Comparison of ENCODE assay signal across 23 mouse cellular contexts in the genomic region with DNA sequence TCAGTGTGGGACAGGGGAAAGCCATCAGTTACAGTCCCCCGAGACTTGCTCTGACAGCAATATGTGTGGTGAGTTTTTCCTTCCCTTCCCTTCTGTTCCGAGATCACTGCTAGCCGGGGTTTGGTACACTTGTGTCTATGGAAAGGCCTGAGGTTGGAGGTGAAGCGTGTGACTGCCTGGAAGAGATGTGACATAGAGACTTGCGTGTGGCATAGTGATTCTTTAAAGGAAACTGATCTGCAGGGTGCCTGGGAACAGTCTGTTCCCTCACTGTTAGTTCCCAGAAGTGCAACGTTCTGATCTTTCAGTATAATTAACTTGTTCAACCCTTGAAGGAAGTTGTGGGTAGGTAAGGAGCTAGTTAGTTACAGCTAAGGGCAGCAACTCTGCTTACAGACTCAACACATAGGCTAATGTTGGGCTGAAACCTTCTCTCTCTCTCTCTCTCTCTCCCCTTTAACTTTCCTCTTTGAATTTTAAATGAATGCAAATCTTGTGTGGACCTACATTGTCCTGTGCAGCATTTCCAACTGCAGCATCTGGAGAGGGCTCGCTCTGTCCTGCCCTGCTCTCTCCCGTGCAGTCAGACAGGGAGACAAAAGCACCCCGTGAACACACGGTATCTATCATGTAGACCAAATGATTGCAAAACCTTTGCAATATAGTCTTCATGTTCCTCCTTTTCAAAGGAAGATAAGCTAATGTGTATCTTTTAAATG. TPM values are rescaled to one million over a fixed set of nuclear protein-coding genes. Genes with fewer than 3 reads are reported as not detected.
A peak's percentile ranks its signal among the peaks of the same experiment; 100 is the strongest.
DNase-seq lines count a peak whose midpoint lies in the region; ATAC-seq and TF ChIP-seq lines count a peak whose summit lies in the region.
"Had no signal": no experiment of that assay in that cellular context is flagged by ENCODE, and none has a peak within 500 bp of the region (broad histone marks: within the 10 kb centered on the region; RNA-seq: fewer than 3 reads in every experiment).

No protein-coding gene starts in this region.

- no peaks in the 10 kb centered on the region for H3K36me3 ChIP-seq in CH12.LX (replicated peaks in 1 of 2; ENCODE audit: control insufficient read depth in 1 of 2, insufficient read depth in 1 of 2, low read length in 1 of 2)
- no peaks in the 10 kb centered on the region for H3K36me3 ChIP-seq in midbrain, embryonic 13.5 days
- H3K36me3 ChIP-seq: embryonic facial prominence, embryonic 12.5 days; limb, embryonic 12.5 days; liver, embryonic 12.5 days; neural tube, embryonic 13.5 days; stomach, embryonic 15.5 days had no signal

- peak overlapping the region; percentile 42; the same call in 1 of the 2 replicates for H3K4me2 ChIP-seq in CH12.LX (ENCODE audit: insufficient read depth, low read depth, poor library complexity, severe bottlenecking)
- no peak overlapping the region for H3K4me2 ChIP-seq in midbrain, embryonic 13.5 days (replicated peaks)
- H3K4me2 ChIP-seq: embryonic facial prominence, embryonic 12.5 days; heart, embryonic 11.5 days; limb, embryonic 12.5 days; liver, embryonic 12.5 days; neural tube, embryonic 13.5 days; stomach, embryonic 15.5 days had no signal

- in situ Hi-C loops in CH12.LX (cut with MboI; ENCODE audit: low pct_ligation_motif_present, low pct_unique_long_range_greater_than_20kb, low sequenced_read_pairs): no loop called here

- no peak overlapping the region for H3K9ac ChIP-seq in CH12.LX (ENCODE audit: insufficient read depth, low read depth)
- no peak overlapping the region for H3K9ac ChIP-seq in midbrain, embryonic 13.5 days (replicated peaks)
- H3K9ac ChIP-seq: embryonic facial prominence, embryonic 12.5 days; forebrain, postnatal 0 days; limb, embryonic 12.5 days; liver, embryonic 12.5 days; neural tube, embryonic 13.5 days; stomach, embryonic 15.5 days had no signal

- WGBS in midbrain, embryonic 13.5 days: 36% methylated on average over 10 of the region's 10 CpGs

- TF ChIP-seq POLR2A in CH12.LX (IDR thresholded peaks at IDR 0.05; ENCODE audit: low read depth, low read length): no peak

- H3K27ac ChIP-seq in CH12.LX (ENCODE audit: insufficient read depth, low read depth): no peak overlapping the region
- peak overlapping the region; percentile 6; the same call in 1 of the 2 replicates for H3K27ac ChIP-seq in midbrain, embryonic 13.5 days
- H3K27ac ChIP-seq: embryonic facial prominence, embryonic 12.5 days; limb, embryonic 12.5 days; liver, embryonic 12.5 days; neural tube, embryonic 13.5 days; stomach, embryonic 15.5 days had no signal

- ATAC-seq in midbrain, embryonic 13.5 days: 0 out of 2 replicates have a peak, but pooled peaks have one; percentile 55
- ATAC-seq: forebrain, postnatal 0 days; liver, embryonic 12.5 days had no signal

- peaks cover 6 to 15% of the 10 kb centered on the region in 2 experiments for H3K4me1 ChIP-seq in CH12.LX (ENCODE audit: control insufficient read depth in 1 of 2, insufficient read depth in 2 of 2)
- peaks cover 10% of the 10 kb centered on the region for H3K4me1 ChIP-seq in midbrain, embryonic 13.5 days (replicated peaks)
- H3K4me1 ChIP-seq: embryonic facial prominence, embryonic 12.5 days; limb, embryonic 12.5 days; liver, embryonic 12.5 days; stomach, embryonic 15.5 days had no signal

- intact Hi-C loops in gastrocnemius, postnatal 36 days (cut with DNase I): no loop called here

- H3K79me2 ChIP-seq in CH12.LX (replicated peaks; ENCODE audit: control insufficient read depth, extremely low read depth, insufficient read depth, poor library complexity, severe bottlenecking): no peaks in the 10 kb centered on the region

- no peak overlapping the region for H3K4me3 ChIP-seq in CH12.LX (replicated peaks in 1 of 3; ENCODE audit: low read depth in 2 of 3, low read length in 2 of 3, poor library complexity in 1 of 3)
- no peak overlapping the region for H3K4me3 ChIP-seq in midbrain, embryonic 13.5 days (replicated peaks)
- H3K4me3 ChIP-seq: embryonic facial prominence, embryonic 12.5 days; limb, embryonic 12.5 days; liver, embryonic 12.5 days; neural tube, embryonic 13.5 days; stomach, embryonic 15.5 days had no signal

- no peak for TF ChIP-seq CTCF in CH12.LX (conservative IDR thresholded peaks at IDR 0.05 in 1 of 2, IDR thresholded peaks at IDR 0.05 in 1 of 2; ENCODE audit: low read depth in 2 of 2, low read length in 2 of 2)

- H3K9me3 ChIP-seq in CH12.LX (replicated peaks; ENCODE audit: low read length): no peaks in the 10 kb centered on the region
- no peaks in the 10 kb centered on the region for H3K9me3 ChIP-seq in midbrain, embryonic 13.5 days
- H3K9me3 ChIP-seq: embryonic facial prominence, embryonic 12.5 days; limb, embryonic 12.5 days; liver, embryonic 12.5 days; neural tube, embryonic 13.5 days; stomach, embryonic 15.5 days had no signal

- no peaks in the 10 kb centered on the region for H3K27me3 ChIP-seq in CH12.LX (replicated peaks)
- H3K27me3 ChIP-seq in midbrain, embryonic 13.5 days: no peaks in the 10 kb centered on the region
- H3K27me3 ChIP-seq: embryonic facial prominence, embryonic 12.5 days; limb, embryonic 12.5 days; liver, embryonic 12.5 days; neural tube, embryonic 13.5 days; stomach, embryonic 15.5 days had no signal

- TF ChIP-seq RAD21 in CH12.LX (IDR thresholded peaks at IDR 0.05; ENCODE audit: low read depth, low read length): no peak

- dilution Hi-C loops in CH12.LX (cut with MboI; ENCODE audit: extremely low pct_ligation_motif_present, extremely low pct_unique_long_range_greater_than_20kb, low sequenced_read_pairs): no loop called here

- DNase-seq in gastrocnemius, adult 18-20 months (ENCODE audit: low spot score): peak; percentile 75
- DNase-seq in gastrocnemius, postnatal 36 days: no peak
- peak; percentile 15 for DNase-seq in kidney, postnatal 14 days
- DNase-seq in kidney, postnatal 36 days: no peak
- DNase-seq in CH12.LX (ENCODE audit: extremely low read depth): no peak
- no peak for DNase-seq in testis, postnatal 10 days (ENCODE audit: low spot score)
- DNase-seq: adrenal gland, adult 2 months; cerebellum, adult 18-20 months; cerebellum, postnatal 25 days; forebrain, postnatal 0 days; kidney, adult 2 months; kidney, postnatal 25 days; layer of hippocampus, postnatal 36 days; lung, adult 2 months; thymus, adult 18-20 months; thymus, postnatal 36 days had no signal

- 0 out of 2 replicates have a peak, but pooled peaks have one; percentile 26 for TF ChIP-seq EP300 in CH12.LX (IDR thresholded peaks at IDR 0.05; ENCODE audit: low read length)

TF ChIP-seq in CH12.LX, 34 proteins besides CTCF, POLR2A, EP300 and RAD21:
- TF ChIP-seq CHD2 (IDR thresholded peaks at IDR 0.05; ENCODE audit: low read length) (no peak), MAFK (IDR thresholded peaks at IDR 0.05; ENCODE audit: insufficient replicate concordance, low read length) (no peak), UBTF (IDR thresholded peaks at IDR 0.05; ENCODE audit: low read depth, low read length) (no peak), SMC3 (IDR thresholded peaks at IDR 0.05; ENCODE audit: low read depth, low read length) (no peak), TBP (conservative IDR thresholded peaks at IDR 0.05; ENCODE audit: low read depth, low read length) (no peak), PAX5 (IDR thresholded peaks at IDR 0.05; ENCODE audit: low read length) (no peak), CHD1 (IDR thresholded peaks at IDR 0.05; ENCODE audit: low read depth, low read length) (no peak), BHLHE40 (IDR thresholded peaks at IDR 0.05; ENCODE audit: low read depth, low read length) (0 out of 2 replicates have a peak, but pooled peaks have one; percentile 17), RCOR1 (conservative IDR thresholded peaks at IDR 0.05; ENCODE audit: low read depth, low read length) (no peak), MYC (IDR thresholded peaks at IDR 0.05; ENCODE audit: low read depth, low read length) (no peak), JUND (conservative IDR thresholded peaks at IDR 0.05; ENCODE audit: low read depth, low read length) (0 out of 2 replicates have a peak, but pooled peaks have one; percentile 24)

RNA-seq across cellular contexts. Expression of a gene that starts 53.0 kb away (rescaled TPM):
- 100 to 1,000 TPM; 142 to 160 TPM for total RNA-seq in gastrocnemius, adult 18-20 months (2021)
- 100 to 1,000 TPM; 140 to 143 TPM for total RNA-seq in gastrocnemius, postnatal 36 days (2021)
- total RNA-seq in CH12.LX (2012; rRNA removed): 79.6 and 86.2 TPM in 2 replicates
- total RNA-seq in CH12.LX (2014; rRNA removed): 127 and 142 TPM in 2 replicates
- 105 and 115 TPM in 2 replicates for polyA plus RNA-seq in CH12.LX (2012; ENCODE audit: insufficient read length, low read depth)
- 155 and 167 TPM in 2 replicates for polyA plus RNA-seq in midbrain, embryonic 13.5 days (2015; fragmentation: Nextera tagmentation; extraction: Ambion mirVana)

Comparison
In these comparisons a context has a peak if more than half of its experiments do, and no peak if none do; other contexts are left out.
1. DNase-seq: peak in gastrocnemius, adult 18-20 months (single experiment) and kidney, postnatal 14 days (single experiment); none in gastrocnemius, postnatal 36 days (0 of 2), kidney, postnatal 36 days (0 of 2), CH12.LX (single experiment) and testis, postnatal 10 days (single experiment).